Mouse (Mus musculus) lung, postnatal 0 days (tissue): ENCODE measurements around the gene Dpp9. TPM values are rescaled to one million over a fixed set of nuclear protein-coding genes. Genes with fewer than 3 reads are reported as not detected.

ENCODE experiments used
- ATAC-seq: fragments of 200-750 bp; cut with Nextera tagmentation; 2 replicates; pipeline ENCODE4 v1.8.0; 2017; ENCODE audit warnings: moderate library complexity
- DNase-seq: peaks from one replicate; pipeline ENCODE4 v3.0.0-alpha.2; 2016; ENCODE audit warnings: low spot score
- H3K27ac ChIP-seq: fragments of 300-500 bp; sonication (generic); 2 replicates; pipeline ENCODE4 v1.5.1; 2014; ENCODE audit warnings: antibody characterized with exemption, mild to moderate bottlenecking, low read length, mixed read lengths
- H3K27me3 ChIP-seq: fragments of 300-500 bp; sonication (generic); replicated peaks from 2 replicates; pipeline ENCODE4 v1.6.1; 2014; ENCODE audit warnings: low read length, mixed read lengths; ENCODE audit not compliant: insufficient read depth
- H3K36me3 ChIP-seq: fragments of 300-500 bp; sonication (generic); 2 replicates; pipeline ENCODE4 v1.6.1; 2014; ENCODE audit warnings: low read length, mixed read lengths; ENCODE audit not compliant: insufficient read depth
- H3K4me1 ChIP-seq: fragments of 300-500 bp; sonication (generic); 2 replicates; pipeline ENCODE4 v1.6.1; 2014; ENCODE audit warnings: antibody characterized with exemption, low read depth, low read length, mixed read lengths; ENCODE audit not compliant: insufficient read depth
- H3K4me2 ChIP-seq: fragments of 300-500 bp; sonication (generic); replicated peaks from 2 replicates; pipeline ENCODE4 v1.6.1; 2014; ENCODE audit warnings: low read depth, mild to moderate bottlenecking, low read length, moderate library complexity, mixed read lengths
- H3K4me3 ChIP-seq: fragments of 300-500 bp; sonication (generic); 2 replicates; pipeline ENCODE4 v1.5.1; 2014; ENCODE audit warnings: low read depth, low read length
- H3K9ac ChIP-seq: fragments of 300-500 bp; sonication (generic); replicated peaks from 2 replicates; pipeline ENCODE4 v1.6.1; 2014; ENCODE audit warnings: low read depth, mild to moderate bottlenecking
- H3K9me3 ChIP-seq: fragments of 300-500 bp; sonication (generic); 2 replicates; pipeline ENCODE4 v1.6.1; 2016; ENCODE audit warnings: low read length, mixed read lengths
- CTCF ChIP-seq: IDR thresholded peaks from 2 replicates; pipeline ENCODE4 v1.5.1; 2016; ENCODE audit warnings: antibody characterized with exemption, mild to moderate bottlenecking
- EP300 ChIP-seq: IDR thresholded peaks from 2 replicates; pipeline ENCODE4 v1.6.1; 2016; ENCODE audit warnings: antibody characterized with exemption, mild to moderate bottlenecking, control low read depth
- WGBS: fragments of 180-500 bp; shearing (Covaris S2); extraction: QIAGEN DNeasy Blood & Tissue Kit; methylation state at CpG from one replicate; pipeline ENCODE4 v1.1.7; 2014; 5-methylcytosine and 5-hydroxymethylcytosine counted together
- polyA plus RNA-seq: library from polyadenylated mRNA; unstranded; fragments of >200 nt; fragmentation: Nextera tagmentation; extraction: Ambion mirVana; gene quantifications from 2 replicates; pipeline ENCODE4 v1.2.1, GENCODE M21; 2015

Dpp9 gene
- polyA plus RNA-seq, 1 experiment from 2014 or later, result 25.7 TPM

DNA sequence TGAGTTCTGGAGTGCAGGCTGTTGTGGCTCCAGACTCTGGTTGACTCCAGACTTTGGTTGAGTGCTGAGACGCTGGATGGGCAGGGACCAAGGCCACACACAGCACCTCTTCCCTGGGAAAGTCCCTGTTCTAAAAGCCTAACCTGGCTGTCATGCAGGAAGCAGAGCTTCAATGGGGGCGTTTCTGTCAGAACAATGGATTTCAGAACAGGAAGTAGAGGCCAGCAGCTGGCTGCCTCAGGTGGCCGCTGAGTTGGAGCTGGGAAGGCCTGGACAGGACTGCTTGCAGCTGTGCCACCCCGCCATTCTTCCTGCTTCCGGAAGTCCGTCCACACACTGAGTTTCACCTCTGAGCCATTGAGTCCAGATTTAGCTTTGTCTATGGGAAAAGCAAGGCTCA lies 48.9 kb downstream of the Dpp9 start:
- peak; percentile 60 for ATAC-seq

DNA sequence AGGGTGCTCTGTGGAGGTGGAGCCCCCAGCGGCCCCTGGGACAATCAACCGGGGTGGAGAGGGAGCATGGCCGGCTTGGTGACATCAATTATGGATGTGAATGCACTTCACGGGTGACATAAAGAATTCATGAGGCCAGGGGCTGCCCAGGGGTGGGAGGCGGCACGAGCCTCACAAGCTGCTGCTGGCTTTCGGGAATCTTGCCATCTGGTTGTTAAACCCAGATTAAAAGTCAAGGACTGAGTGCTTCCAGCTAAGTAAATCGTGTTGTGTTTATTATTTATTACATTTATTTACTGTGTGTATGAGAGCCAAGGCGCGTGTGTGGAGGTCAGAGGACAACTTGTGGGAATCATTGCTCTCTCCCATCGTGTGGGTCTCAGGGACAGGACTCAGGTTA lies 53.0 kb downstream of the Dpp9 start:
- no peaks in the 10 kb centered on the region for H3K9me3 ChIP-seq
- no peak overlapping the region for H3K4me3 ChIP-seq
- no peak overlapping the region for H3K9ac ChIP-seq
- ATAC-seq (no peak), DNase-seq (no peak)
- H3K4me1 ChIP-seq, result peaks cover 10% of the 10 kb centered on the region; the same call in 1 of the 2 replicates
- no peaks in the 10 kb centered on the region for H3K36me3 ChIP-seq
- H3K27ac ChIP-seq, result no peak overlapping the region
- TF ChIP-seq CTCF (no peak), EP300 (no peak)
- WGBS, result 57% methylated on average over 11 of the region's 11 CpGs
- H3K4me2 ChIP-seq, result no peak overlapping the region
- no peaks in the 10 kb centered on the region for H3K27me3 ChIP-seq

More for the DNA sequence above, 48.9 kb downstream of the Dpp9 start:
- no peak overlapping the region for H3K4me3 ChIP-seq
- no peak overlapping the region for H3K9ac ChIP-seq
- TF ChIP-seq CTCF (no peak), EP300 (no peak)
- no peaks in the 10 kb centered on the region for H3K9me3 ChIP-seq
- H3K4me1 ChIP-seq, result no peaks in the 10 kb centered on the region
- H3K27ac ChIP-seq, result 0 out of 2 replicates have a peak overlapping the region, but pooled peaks have one; percentile 43
- peak; percentile 32 for DNase-seq
- WGBS, result 50% methylated on average over 6 of the region's 6 CpGs
- no peaks in the 10 kb centered on the region for H3K27me3 ChIP-seq
- H3K36me3 ChIP-seq, result no peaks in the 10 kb centered on the region
- H3K4me2 ChIP-seq, result no peak overlapping the region

DNA sequence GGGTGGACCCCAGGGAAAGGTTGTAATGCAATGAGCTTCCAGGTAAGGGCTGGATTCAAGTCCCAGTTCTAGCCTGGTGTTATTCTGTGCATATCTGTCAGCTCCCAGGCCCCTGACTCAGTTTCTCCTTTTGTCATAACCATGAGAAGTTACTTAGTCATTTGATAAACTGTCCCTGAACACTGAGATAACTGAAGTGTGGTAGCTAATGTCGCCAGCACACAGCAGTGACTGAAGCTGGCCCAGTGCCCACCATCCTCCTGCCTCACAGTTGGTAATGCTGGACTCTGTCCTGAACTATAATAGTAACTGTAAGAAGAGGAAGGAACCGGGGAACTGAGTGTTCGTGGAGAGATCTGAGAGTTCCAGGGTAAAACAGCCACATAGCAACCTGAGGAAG lies 54.2 kb downstream of the Dpp9 start:
- no peak overlapping the region for H3K4me2 ChIP-seq
- peaks cover 10% of the 10 kb centered on the region; the same call in 1 of the 2 replicates for H3K4me1 ChIP-seq
- no peaks in the 10 kb centered on the region for H3K9me3 ChIP-seq
- H3K27ac ChIP-seq, result no peak overlapping the region
- H3K36me3 ChIP-seq, result no peaks in the 10 kb centered on the region
- H3K4me3 ChIP-seq, result no peak overlapping the region
- no peak for TF ChIP-seq EP300
- TF ChIP-seq CTCF, result no peak
- ATAC-seq (no peak), DNase-seq (no peak)
- no peaks in the 10 kb centered on the region for H3K27me3 ChIP-seq
- 67% methylated on average over 3 of the region's 3 CpGs for WGBS
- H3K9ac ChIP-seq, result no peak overlapping the region

- TF ChIP-seq CTCF (no peak), EP300 (no peak)
- Histone ChIP-seq H3K9me3 (no peaks in the 10 kb centered on the region), H3K36me3 (no peaks in the 10 kb centered on the region), H3K4me3 (no peak overlapping the region), H3K9ac (no peak overlapping the region), H3K27ac (no peak overlapping the region), H3K27me3 (no peaks in the 10 kb centered on the region), H3K4me2 (no peak overlapping the region), H3K4me1 (peaks cover 10% of the 10 kb centered on the region; the same call in 1 of the 2 replicates)
- ATAC-seq (0 out of 2 replicates have a peak, but pooled peaks have one; percentile 7), DNase-seq (peak; percentile 51)
- WGBS, result 45% methylated on average over 6 of the region's 6 CpGs
These were observed 55.1 kb downstream of the Dpp9 start for GRCm38 (mm10) chr17:56163523-56164102.

DNA sequence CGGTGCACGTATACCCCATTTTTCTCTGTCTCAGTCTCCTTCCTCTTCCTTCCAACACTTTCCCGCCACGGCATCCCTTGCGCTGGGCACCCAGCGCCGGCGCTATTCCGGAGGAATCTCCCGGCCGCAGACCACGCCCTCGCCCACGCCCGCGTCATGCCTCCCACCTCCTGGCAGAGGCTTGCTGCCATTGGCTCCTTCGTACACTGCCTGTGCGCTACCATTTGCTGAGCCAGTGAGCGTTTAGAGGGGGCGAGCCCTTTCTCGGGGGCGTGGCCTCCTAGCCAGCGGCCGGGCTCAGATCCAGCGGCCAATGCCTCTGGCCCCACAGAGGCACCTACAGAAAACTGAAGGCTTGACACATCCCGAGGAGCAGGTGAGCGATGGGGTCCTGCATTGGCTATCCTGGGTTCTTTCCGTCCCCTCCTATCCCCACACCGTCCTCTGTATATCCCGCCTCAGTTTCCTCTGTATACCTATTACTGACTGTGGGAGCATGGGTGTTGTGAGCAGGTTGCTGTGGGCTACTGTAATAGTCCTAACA lies 56.4 kb downstream of the Dpp9 start, which contains the start of gene Tnfaip8l1:
Gene Tnfaip8l1, plus strand, starts transcription at position 247 of the 544 bp plus-strand sequence.
- H3K4me3 ChIP-seq, result peak within 1 kb of the TSS; percentile 28
- peak within 1 kb of the TSS; percentile 54 for H3K4me2 ChIP-seq
- peaks cover 10% of the 10 kb centered on the region; the same call in 1 of the 2 replicates for H3K4me1 ChIP-seq
- TF ChIP-seq EP300 (no peak), CTCF (no peak)
- H3K27ac ChIP-seq, result no peak within 1 kb of the TSS
- ATAC-seq, result peak; percentile 99
- WGBS, result 1% methylated on average over 30 of the region's 30 CpGs
- H3K27me3 ChIP-seq, result 0 out of 2 replicates have a peak, but pooled peaks cover 2% of the 10 kb centered on the region
- H3K9ac ChIP-seq, result no peak within 1 kb of the TSS
- H3K9me3 ChIP-seq, result no peaks in the 10 kb centered on the region
- no peaks in the 10 kb centered on the region for H3K36me3 ChIP-seq
- DNase-seq, result peak; percentile 98

- H3K4me1 ChIP-seq, result peaks cover 10% of the 10 kb centered on the region; the same call in 1 of the 2 replicates
- TF ChIP-seq CTCF, result peak; percentile 92
- TF ChIP-seq EP300, result no peak
- DNase-seq (peak; percentile 76), ATAC-seq (0 out of 2 replicates have a peak, but pooled peaks have one; percentile 13)
- no peak overlapping the region for H3K4me2 ChIP-seq
- H3K27me3 ChIP-seq, result 0 out of 2 replicates have a peak, but pooled peaks cover 5% of the 10 kb centered on the region
- no peak overlapping the region for H3K9ac ChIP-seq
- H3K4me3 ChIP-seq, result no peak overlapping the region
- no peaks in the 10 kb centered on the region for H3K9me3 ChIP-seq
- H3K27ac ChIP-seq, result no peak overlapping the region
- WGBS, result 2% methylated on average over 9 of the region's 9 CpGs
- H3K36me3 ChIP-seq, result no peaks in the 10 kb centered on the region
These were observed 59.0 kb downstream of the Dpp9 start for GRCm38 (mm10) chr17:56159729-56160128.
